Mouse (Mus musculus): ENCODE results near the gene Abcc1.

The Abcc1 gene

DNA sequence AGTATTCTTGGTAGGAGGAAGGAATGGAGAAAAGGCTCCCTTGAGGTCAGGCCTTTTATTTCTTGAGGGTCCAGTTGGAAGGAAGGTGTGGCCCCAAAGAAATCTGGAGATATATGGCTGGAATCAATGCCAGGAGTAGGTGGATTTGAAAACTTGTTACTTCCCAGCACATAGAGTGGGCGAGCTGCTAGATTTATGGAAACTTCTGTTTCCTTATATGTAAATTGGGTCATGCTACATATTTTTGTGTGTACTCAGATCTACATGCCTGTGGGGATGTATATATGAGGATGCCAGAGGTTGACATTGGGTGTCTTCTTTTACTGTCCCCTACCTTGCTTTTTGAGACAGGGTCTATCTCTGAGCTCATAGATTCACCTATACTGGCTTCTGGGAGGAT, 14.6 kb downstream of the Abcc1 start:
- DNase-seq (ENCODE audit: extremely low spot score, low read depth, low spot score), result no peak

DNA sequence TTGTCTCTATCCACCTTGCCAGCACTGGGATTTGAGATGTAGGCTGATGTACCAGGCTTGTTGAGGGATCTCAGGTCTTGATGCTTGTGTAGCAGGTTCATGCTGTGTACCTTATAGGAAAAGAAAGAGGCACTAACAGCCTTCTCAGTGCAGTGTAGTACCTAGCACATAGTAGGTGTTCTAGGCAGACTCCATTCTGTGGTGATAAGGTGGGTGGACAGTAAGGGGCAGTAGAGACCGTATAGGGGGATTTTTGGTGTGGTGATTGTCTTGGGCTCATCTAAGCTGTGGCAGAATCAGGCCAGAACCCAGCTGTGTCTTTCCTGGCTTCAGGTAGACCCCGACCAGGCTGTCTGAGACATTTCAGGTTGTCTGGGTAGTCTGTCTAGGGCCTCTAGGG, 15.0 kb downstream of the Abcc1 start:
- no peak for DNase-seq (ENCODE audit: extremely low spot score, low read depth, low spot score)

DNA sequence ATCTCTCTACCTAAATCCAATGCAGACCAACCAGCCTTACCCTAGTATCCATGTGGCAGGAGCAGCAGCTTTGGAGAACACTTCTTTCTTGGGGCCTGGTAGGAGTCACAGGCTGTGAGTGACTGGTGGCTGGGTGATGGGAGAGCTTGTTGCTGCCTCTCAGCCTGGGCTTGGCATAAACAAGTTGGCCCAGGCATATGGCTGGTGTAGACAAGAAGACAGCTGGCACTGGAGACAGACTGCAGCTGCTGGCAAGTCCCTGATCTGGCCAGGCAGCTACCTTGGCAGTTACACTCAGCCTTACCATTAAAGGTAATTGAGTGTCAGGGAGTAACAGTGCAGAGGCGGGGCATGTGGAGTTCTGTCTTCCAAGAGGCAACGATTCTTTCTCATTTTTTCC, 16.0 kb downstream of the Abcc1 start:
- DNase-seq (ENCODE audit: extremely low spot score, low read depth, low spot score), result no peak

DNA sequence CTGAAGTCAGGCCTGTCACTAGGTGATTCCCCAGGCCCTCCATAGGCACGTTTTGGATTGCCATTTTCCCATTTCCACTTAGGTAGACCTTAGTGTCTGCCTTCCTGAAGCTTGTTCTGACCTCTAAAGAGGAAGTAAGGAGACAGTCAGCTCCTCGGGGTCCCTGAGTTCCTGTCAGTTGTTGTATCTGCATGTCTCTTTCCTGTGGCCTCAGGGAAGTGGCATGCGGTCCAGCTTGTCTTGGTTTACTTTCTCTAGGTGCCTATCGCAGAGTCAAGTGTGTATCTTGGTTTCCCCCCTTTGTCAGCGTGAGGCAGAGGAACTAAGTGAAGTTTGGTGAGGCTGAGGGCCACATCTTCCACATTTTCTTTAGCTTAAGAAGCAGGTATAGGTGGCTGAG, 17.3 kb downstream of the Abcc1 start:
- DNase-seq (ENCODE audit: extremely low spot score, low read depth, low spot score), result no peak

DNA sequence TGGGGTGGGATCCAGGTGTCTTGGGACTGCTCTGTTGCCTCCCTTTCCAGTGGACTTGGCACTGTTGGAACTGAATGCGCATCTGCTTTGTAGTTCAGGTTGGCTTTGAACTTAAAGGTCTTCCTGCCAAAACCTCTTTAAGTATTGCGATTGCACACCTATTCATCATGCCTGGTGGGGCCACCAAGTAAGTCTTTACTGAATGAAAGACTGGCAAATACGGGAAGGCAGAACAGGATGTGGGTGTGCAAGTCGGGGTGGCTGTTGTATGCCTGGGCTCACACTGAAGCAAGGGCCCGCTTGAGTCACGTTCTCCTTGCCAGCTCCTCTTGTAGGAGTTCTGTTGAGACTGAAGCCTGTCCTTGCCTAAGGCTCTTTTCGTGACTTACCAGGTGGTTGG, 18.5 kb downstream of the Abcc1 start:
- DNase-seq (ENCODE audit: extremely low spot score, low read depth, low spot score), result no peak

DNA sequence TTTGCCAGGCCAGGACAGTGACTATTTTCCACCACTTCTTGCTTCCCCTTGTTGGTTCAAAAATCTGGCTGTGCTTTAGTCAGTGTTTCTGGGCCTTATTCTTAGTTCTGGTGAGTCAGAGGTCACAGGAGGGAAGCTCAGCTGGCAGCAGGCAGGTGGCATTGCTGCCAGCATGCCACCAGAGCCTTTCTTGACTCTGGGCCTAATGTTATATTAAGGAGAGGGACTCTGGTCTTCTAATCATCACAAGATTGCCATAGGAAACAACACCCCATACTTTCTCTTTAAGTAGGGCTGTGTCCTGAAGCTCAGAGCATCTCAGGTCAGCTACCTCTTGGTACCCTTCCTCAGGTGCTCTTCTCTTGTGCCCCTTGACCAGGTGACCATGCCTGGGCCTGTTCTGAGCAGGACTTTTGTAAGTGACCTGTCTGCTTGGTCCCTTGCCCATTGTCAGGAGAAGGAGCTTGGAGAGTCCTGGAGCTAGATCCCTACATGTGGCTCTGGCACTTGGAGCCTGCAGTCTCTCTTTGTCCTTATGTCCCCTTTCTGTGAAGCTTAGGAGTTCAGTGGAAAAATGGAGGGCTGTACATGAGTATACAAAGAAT, 19.8 kb downstream of the Abcc1 start:
- DNase-seq (ENCODE audit: extremely low spot score, low read depth, low spot score), result no peak

DNA sequence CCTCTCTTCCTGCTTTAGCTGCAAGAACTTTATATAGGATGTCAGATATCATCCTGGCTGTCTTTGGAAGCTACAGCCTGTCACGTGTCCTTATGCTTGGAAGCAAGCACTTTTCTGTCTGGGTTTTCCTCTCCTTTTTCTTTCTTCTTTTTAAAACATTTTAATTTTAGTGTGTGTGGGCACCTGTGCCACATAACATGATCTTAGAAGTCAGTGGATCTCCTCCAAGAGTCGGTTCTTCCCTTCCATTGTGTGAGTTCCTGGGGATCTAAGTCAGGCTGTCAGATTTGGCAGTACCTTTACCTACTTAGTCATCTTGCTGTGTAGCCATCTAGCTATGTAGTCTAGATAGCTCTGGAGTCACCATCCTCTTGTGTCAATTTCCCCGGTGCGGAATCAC, 37.9 kb downstream of the Abcc1 start:
- DNase-seq (ENCODE audit: extremely low spot score, low read depth, low spot score), result no peak

DNA sequence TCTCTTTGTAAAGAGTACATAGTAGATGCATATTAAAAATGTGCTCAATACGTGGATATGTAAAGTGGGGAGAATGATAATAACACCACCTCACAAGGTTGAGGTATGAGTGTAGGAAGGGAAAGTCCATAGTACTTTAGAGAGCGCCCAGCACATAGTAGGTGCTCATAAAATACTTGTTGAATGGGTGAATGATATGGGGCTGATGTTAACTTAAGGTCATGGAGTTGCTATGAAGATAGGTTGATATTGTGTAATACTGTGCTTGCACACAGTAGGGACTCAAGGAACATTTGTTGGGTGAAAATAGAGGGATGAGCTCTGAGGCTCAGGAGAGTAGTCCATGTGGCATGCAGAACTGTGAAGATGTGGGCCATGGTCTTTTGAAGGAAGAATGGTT, 42.1 kb downstream of the Abcc1 start:
- DNase-seq (ENCODE audit: extremely low spot score, low read depth, low spot score), result no peak

DNA sequence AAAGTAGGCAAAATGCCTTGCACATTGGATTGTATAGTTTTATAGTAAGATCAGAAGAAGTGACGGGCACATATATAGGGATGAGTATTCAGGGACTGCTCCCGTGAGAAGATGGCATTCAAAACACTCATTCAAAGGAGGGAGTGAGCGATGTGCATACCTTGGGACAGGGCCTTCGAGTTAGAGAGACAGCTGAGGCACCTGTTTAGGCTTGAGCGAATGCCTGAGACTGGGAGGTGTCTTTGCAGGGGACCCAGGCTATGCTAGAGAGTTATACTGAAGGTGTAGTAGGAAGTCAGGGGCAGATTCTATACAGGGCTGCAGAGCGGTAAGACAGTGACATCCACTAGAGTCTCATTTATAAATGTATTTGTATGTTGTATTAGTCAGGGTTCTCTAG, 44.3 kb downstream of the Abcc1 start:
- DNase-seq (ENCODE audit: extremely low spot score, low read depth, low spot score), result no peak

DNA sequence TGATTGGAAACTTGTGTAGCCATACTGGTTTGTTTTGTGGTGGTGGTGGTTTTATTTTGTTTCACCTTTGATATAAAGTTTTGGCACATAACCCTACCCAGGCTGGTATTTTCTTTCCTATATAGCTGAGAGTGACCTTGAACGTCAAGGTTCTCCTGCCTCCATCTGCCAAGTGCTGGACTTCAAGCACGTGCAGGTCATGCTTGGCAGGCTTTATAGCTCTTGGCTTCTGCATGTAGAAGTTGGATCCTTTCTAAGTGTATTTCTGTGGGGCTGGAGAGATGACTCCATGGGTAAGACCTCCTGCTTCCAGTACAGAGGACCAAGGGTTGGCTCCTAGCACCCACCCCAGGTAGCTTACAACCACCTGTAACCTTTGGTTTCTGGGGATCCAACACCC, 47.8 kb downstream of the Abcc1 start:
- no peak for DNase-seq (ENCODE audit: extremely low spot score, low read depth, low spot score)

DNA sequence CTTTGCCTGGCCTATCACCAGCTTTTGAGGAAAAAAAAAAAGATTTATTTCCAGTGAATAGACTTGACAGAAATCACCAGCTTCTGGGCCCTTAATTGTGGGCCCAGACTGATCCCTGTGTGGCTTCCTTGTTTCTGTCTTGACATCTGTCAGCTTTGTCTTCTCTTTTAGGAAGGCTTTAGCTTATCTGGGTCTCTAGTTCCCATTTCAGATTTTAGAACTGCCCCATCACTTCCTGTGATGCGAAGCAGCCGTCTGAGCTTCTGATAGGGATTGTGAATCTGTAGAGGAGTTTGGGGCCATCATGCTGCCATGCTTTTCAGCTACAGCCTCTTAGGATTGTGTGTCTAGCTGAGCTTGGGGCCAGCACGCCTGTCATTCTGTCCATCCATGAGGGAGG, 48.4 kb downstream of the Abcc1 start:
- no peak for DNase-seq (ENCODE audit: extremely low spot score, low read depth, low spot score)

DNA sequence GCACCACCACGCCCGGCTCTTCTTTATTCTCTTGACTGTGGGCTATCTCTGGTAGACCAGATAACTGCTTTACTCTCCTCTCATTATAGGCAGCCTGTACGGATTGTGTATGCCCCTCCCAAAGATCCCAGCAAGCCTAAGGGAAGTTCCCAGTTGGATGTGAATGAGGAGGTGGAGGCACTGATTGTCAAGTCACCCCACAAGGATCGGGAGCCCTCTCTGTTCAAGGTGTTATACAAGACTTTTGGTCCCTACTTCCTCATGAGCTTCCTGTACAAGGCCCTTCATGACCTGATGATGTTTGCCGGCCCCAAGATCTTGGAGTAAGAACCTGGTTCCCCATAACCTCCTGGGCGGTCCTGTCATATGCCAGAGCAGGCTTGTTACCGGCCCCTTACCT, 49.3 kb downstream of the Abcc1 start:
- no peak for DNase-seq (ENCODE audit: extremely low spot score, low read depth, low spot score)

DNA sequence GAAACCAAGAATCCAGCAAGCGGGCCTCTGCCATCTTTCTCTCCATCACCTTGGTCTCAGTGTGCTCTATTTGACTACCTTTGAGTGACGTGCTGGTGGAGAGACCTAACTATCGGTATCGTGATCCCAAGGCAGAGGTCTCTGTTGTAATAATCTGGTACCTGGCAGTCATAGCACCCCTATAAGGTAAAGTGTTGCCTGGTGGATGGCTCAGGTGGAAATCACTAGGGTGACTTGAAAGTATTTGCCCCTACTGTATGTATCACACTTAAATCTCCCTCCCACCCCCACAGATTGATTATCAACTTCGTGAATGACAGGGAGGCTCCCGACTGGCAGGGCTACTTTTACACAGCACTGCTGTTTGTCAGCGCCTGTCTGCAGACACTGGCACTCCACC, 49.8 kb downstream of the Abcc1 start:
- DNase-seq (ENCODE audit: extremely low spot score, low read depth, low spot score), result no peak

DNA sequence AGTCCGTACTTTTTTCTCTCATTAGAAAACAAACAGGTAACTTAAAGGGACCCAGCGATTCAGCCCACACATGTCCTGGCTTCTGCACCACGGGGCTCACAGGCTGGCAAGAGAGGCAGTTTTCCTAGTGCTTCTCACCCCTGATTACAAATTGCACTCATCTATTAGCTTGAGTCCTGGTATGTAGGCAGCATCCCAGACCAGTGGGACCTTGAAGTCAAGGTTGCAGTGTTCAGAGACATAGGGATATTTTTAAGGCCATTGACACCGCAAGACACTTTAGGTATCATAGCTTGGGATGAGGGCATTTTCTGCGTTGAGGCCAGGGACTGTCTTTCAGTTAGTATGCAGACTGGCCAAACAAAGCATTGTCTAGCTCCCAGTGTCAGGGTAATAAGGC, 51.2 kb downstream of the Abcc1 start:
- DNase-seq (ENCODE audit: extremely low spot score, low read depth, low spot score), result no peak

DNA sequence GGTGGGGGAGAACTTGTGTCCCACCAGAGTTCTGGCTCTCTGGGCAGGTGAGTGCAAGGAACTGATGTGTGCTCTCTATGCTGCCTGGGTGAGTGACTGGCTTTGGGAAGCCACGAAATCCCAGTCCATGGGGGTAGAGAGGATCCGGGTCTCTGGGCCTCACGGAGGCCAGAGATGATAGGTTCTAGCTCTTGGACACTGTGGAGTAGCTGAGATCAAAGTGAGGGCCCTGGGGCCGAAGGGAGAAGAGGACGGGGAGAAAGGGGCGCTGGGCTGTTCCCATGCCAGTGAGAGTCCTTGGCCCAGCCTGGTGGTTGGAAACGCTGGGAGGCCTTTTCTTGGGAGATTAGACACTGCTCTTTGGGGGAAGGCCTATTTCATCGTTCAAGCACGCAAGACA, 53.8 kb downstream of the Abcc1 start:
- DNase-seq (ENCODE audit: extremely low spot score, low read depth, low spot score), result no peak

DNA sequence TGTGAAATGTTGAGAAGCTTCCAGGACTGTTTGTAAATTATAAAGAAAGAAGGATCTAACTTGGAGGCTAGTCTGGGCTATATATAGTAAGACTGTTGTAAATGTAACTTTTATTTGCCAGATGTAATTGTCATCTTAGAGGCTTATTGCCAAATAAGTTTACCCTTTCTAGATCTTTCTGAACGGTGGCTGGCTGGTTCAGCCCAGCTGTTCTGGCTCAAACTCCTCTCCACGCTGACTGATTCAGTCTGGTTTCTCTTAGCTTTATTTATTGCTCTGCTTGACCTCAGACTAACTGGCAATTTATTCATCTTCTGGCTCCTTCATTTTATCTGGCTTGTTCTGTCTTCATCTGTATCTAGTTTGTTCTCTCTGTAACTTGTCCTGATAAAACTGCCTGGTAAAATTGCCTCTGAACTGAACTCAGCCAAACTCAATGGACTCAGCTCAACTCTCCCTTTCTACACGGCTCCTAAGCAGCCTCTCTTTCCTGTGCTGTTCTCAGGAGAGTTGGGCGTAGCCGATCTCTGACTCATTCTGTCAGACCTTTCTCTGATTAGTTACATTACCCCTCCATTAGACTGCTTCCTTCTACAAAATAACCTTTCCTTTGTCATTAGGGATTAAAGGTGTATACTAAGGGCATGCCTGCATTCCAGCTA, 55.7 kb downstream of the Abcc1 start:
- no peak for DNase-seq (ENCODE audit: extremely low spot score, low read depth, low spot score)

DNA sequence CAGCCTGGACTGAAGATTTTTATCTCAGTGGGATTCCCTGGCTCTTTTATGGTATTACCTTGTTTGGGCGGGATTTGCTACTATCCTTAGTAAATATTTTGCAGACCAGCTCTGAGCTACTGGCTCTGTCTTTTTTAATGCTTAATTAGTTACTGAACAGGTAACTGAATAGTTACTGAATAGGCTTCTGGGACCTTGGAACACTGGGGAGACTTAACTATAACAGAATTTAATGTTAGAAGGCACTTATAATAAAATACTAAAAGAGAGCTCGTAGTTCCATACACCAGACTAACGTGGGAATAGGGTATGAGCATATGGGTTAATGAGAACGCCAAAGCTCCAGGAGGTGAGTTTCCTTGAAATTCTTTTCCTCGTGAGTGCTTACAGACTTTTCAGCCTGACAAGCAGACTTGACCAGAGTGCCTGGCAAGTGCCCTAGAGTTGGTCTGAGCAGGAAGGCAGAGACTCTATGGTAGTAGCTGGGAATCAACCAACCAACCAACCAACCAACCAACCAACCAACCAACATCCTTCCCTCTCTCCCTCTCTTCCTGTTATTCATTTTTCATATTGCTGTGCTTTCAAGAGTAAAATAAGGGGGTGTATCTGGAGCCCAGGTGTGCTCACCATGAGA, 59.3 kb downstream of the Abcc1 start:
- no peak for DNase-seq (ENCODE audit: extremely low spot score, low read depth, low spot score)

DNA sequence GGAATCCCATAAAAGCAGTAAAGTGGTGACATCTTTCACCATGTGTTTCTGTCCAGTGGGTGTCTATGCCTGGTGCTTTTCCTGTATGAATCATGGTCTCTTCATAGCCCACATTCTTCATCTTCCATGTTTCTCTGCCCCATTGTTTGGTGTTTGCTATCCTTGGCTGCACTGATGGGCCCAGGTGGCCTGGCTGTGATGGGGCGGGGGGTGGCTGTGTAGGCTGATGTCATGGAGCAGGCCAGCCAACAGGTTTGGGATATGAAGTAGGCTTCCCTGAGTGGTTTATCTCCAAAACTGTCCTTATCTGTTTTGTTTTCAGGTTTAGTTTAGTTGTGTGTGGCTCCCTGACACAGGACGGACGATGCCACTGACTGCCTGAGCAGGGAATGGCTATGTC, 60.7 kb downstream of the Abcc1 start:
- no peak for DNase-seq (ENCODE audit: extremely low spot score, low read depth, low spot score)

DNA sequence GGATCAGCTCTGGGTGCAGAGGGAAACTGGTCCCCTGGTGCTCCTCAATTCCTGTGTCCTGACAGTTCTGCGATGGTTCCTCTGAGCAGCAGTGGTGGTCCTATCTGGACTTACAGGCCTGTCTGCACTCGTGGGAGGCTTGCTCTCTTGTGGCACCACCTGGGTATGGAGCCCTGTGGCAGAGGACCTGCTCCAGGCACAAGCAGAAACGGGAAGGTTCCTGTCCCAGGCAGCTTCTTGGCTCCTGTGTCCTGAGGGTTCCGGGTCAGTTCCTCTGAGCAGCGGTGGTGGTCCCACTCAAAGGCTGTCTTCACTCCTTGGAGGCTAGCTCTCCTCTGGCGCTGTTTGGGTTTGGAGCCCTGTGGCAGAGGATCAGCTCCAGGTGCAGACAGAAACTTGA, 68.0 kb downstream of the Abcc1 start:
- DNase-seq (ENCODE audit: extremely low spot score, low read depth, low spot score), result no peak

DNA sequence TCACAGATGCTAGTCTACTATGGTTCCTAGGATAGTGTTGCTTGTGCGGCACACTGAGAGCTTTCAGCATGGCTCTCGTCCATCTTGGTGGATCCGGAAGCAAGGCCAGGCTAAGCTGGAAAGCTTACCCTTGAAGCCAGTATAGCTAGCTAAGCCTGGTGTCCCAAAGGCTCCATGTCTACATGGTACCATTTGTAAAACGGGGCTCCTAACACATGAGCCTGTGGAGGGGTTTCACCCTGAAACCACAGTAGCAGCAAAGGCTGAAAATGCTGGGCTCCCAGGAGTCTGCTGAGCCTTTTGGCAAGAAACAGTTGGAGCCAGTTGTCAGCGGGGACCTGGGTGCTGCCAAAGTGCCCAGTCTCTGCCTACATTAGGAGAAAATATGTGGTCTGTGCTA, 71.6 kb downstream of the Abcc1 start:
- no peak for DNase-seq (ENCODE audit: extremely low spot score, low read depth, low spot score)

DNA sequence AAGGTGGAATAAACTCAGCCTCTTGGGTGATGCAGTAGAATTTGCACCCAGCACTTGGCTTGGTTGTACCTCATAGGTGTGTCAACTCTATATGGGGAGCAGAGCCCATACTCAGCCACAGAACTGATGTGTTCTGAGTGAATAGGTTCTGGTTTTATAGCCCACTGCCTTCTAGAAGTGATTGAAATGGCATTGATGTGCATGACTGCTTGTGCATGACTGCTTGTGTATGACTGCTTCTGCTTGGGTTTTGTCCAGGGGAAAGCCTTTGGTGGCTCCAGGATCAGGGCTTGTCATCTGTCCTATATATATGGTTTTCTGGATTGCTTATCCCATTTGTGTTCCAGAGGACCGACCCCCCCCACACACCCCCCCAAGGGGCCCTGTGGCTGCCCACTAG, 74.2 kb downstream of the Abcc1 start:
- no peak for DNase-seq (ENCODE audit: extremely low spot score, low read depth, low spot score)

DNA sequence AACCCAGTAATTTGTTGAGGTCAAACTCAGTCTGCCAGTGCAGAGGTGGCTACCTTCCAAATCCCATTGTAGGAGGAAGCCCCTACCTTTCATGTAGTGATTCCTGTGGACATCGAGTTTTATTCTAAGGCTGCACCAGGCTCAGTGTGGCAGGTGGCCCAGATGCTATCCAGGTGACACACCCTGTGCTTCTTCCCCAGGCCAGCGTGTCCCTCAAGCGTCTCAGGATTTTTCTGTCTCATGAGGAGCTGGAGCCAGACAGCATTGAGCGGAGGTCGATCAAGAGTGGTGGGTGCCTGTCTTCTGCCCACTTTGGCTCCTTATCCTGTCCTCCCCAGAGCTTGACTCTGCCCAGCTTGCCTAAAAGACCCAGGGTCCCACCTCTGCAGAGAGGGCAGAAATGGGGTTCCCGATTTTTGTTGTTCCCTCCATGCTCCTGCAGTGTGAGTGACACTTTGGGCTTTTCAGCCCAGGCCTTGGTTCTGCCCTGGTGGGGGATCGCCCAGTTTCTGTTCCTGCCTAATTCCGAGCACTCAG, 76.2 kb downstream of the Abcc1 start:
- DNase-seq (ENCODE audit: extremely low spot score, low read depth, low spot score), result no peak

DNA sequence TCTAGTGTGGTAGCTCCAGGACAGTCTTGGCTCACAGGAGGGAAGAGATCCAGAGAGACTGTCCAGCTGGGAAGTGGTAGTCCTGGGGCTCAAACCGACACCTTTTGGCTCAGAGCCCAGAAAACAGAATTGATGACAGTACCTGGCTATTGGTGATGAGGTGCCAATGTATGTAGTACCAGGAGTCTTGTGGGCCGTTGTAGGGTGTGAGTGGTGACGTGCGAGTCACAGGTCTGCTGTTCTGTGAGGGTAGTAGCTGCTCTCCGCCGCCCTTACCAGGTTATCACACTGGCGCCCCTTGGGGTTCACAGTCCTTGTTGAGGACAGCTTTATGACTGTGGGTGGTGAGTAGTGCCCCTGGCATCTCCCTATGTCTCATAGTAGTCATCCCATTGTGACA, 77.2 kb downstream of the Abcc1 start:
- DNase-seq (ENCODE audit: extremely low spot score, low read depth, low spot score), result no peak

Measured in hindlimb bud, embryonic 11.5 days (tissue).